Mouse (Mus musculus): ENCODE measurements around the gene Ptgis. TPM values are rescaled to one million over a fixed set of nuclear protein-coding genes. Genes with fewer than 3 reads are reported as not detected.

Gene Ptgis
- polyA plus RNA-seq, 1 experiment from 2014 or later, result 8.9 TPM

DNA sequence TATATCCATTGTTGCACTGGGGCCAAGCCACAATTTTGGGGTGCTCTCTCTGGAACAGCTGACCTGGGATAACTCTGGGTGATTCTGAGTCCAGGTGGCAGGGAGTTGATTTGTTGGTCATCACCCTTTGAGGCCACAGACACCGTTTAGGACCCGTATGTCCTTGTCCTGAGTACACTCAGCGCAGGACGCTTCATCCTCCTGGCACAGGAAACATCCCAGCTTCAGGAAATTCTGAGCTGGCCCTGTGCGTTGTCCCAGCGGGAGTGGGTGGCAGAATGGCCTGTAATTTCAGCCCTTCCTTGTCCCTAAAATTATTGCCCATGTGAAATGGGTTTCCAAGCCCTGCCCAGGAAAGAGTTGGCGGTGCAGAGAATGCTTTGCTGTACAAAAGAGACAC lies 37.6 kb upstream of the Ptgis start:
- no peak overlapping the region for H3K9ac ChIP-seq (ENCODE audit: low read depth, low read length)
- no peak overlapping the region for H3K4me2 ChIP-seq (replicated peaks; ENCODE audit: low read depth)
- H3K4me1 ChIP-seq (replicated peaks; ENCODE audit: control insufficient read depth, insufficient read depth, low read length), result no peaks in the 10 kb centered on the region
- ATAC-seq, result no peak
- no peak overlapping the region for H3K27ac ChIP-seq (ENCODE audit: low read depth, low read length)
- no peak overlapping the region for H3K4me3 ChIP-seq (ENCODE audit: low read depth, low read length)
- no peak for TF ChIP-seq CTCF (IDR thresholded peaks at IDR 0.05; ENCODE audit: low read depth)
- H3K27me3 ChIP-seq (replicated peaks; ENCODE audit: control insufficient read depth, insufficient read depth, low read length), result no peaks in the 10 kb centered on the region; the same call in 1 of the 2 replicates
- no peaks in the 10 kb centered on the region for H3K9me3 ChIP-seq (ENCODE audit: control insufficient read depth)
- 75% methylated on average over 7 of the region's 7 CpGs for WGBS
- H3K36me3 ChIP-seq (ENCODE audit: control insufficient read depth, insufficient read depth), result no peaks in the 10 kb centered on the region

DNA sequence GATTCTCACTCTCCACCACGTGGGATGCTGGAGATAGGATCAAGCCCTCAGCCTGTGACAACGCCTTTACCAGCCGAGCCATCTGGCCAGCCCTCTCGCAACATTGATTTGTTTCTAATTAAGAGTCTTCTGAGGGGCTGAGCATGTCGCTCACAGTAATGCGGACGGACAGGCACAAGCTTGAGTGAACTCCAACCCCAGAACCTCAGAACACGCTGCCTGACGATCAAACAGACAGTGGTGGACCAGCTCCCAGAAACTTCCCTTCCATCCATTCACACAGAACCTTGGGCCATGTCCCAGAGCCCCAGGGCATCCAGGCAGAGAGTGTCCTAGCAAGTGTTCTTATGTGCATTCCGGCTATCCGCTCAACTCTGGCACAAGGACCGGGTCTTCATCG lies 36.6 kb upstream of the Ptgis start:
- Histone ChIP-seq H3K4me1 (replicated peaks; ENCODE audit: control insufficient read depth, insufficient read depth, low read length) (no peaks in the 10 kb centered on the region), H3K27ac (ENCODE audit: low read depth, low read length) (no peak overlapping the region), H3K9ac (ENCODE audit: low read depth, low read length) (no peak overlapping the region), H3K4me2 (replicated peaks; ENCODE audit: low read depth) (no peak overlapping the region), H3K4me3 (ENCODE audit: low read depth, low read length) (no peak overlapping the region), H3K9me3 (ENCODE audit: control insufficient read depth) (no peaks in the 10 kb centered on the region), H3K27me3 (replicated peaks; ENCODE audit: control insufficient read depth, insufficient read depth, low read length) (no peaks in the 10 kb centered on the region; the same call in 1 of the 2 replicates), H3K36me3 (ENCODE audit: control insufficient read depth, insufficient read depth) (no peaks in the 10 kb centered on the region)
- ATAC-seq, result no peak
- TF ChIP-seq CTCF (IDR thresholded peaks at IDR 0.05; ENCODE audit: low read depth), result no peak
- WGBS, result 80% methylated on average over 13 of the region's 13 CpGs

DNA sequence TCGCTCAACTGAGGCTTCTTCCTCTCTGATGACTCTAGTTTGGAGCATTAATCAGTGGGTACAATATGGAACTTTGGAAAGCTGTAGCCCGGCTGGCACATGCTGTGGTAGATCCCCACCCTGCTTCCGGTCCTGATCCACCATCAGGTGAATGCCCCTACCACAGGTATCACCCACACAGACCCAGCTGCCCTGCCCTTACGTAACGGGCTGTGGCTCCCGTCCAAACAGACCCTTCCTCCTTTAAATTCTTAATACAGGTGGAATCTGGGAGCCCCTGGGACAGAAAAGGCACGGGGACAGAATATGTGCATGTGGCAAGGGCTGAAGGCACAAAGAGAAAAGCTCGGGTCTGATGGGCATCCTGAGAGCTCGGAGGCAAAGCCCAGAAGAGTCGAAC lies 35.5 kb upstream of the Ptgis start:
- 88% methylated on average over 10 of the region's 10 CpGs for WGBS

DNA sequence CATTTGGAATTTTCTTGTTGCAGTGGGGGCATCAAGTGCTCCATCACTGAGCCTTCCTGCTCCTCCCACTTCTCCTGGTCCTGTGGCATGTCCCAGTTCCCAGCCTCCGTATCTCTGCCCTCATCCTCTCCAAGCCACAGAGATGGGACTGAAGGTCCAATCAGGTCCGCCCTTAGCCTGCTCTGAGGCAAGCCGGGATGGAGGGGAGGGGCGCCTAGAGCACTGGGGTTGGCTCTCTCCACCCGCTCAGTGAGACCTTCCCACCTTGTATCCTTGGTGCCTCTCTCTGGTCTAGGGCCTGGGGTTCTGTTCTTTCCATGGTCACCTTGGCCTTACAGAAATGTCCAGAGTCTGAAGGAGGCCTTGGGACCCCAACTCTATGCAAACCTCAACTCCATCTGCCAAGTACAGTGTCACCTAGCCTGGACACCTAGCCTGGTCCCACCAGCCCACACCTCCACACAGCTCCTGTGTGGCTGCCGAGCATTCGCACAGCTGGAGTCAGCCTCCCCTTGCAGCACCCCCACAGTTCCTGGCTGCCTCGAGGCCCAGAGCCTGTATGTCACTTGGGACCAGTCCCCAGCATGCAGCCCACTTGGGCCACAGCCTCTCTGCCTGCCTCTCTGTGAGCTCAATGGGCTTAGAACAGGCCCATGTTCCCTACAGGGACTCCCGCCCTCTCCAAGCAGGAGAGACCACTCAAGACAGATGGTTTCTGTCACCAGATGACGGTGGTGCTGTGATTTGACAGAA lies 34.5 kb upstream of the Ptgis start:
- Histone ChIP-seq H3K4me1 (replicated peaks; ENCODE audit: control insufficient read depth, insufficient read depth, low read length) (no peaks in the 10 kb centered on the region), H3K4me3 (ENCODE audit: low read depth, low read length) (no peak overlapping the region), H3K27ac (ENCODE audit: low read depth, low read length) (no peak overlapping the region), H3K27me3 (replicated peaks; ENCODE audit: control insufficient read depth, insufficient read depth, low read length) (no peaks in the 10 kb centered on the region; the same call in 1 of the 2 replicates), H3K4me2 (replicated peaks; ENCODE audit: low read depth) (no peak overlapping the region), H3K36me3 (ENCODE audit: control insufficient read depth, insufficient read depth) (no peaks in the 10 kb centered on the region), H3K9ac (ENCODE audit: low read depth, low read length) (no peak overlapping the region), H3K9me3 (ENCODE audit: control insufficient read depth) (no peaks in the 10 kb centered on the region)
- no peak for TF ChIP-seq CTCF (IDR thresholded peaks at IDR 0.05; ENCODE audit: low read depth)
- ATAC-seq, result no peak
- WGBS, result 59% methylated on average over 10 of the region's 10 CpGs

More for the DNA sequence above, 35.5 kb upstream of the Ptgis start:
- H3K4me1 ChIP-seq (replicated peaks; ENCODE audit: control insufficient read depth, insufficient read depth, low read length), result no peaks in the 10 kb centered on the region
- no peak overlapping the region for H3K9ac ChIP-seq (ENCODE audit: low read depth, low read length)
- no peaks in the 10 kb centered on the region for H3K36me3 ChIP-seq (ENCODE audit: control insufficient read depth, insufficient read depth)
- no peaks in the 10 kb centered on the region; the same call in 1 of the 2 replicates for H3K27me3 ChIP-seq (replicated peaks; ENCODE audit: control insufficient read depth, insufficient read depth, low read length)
- H3K27ac ChIP-seq (ENCODE audit: low read depth, low read length), result no peak overlapping the region
- ATAC-seq, result no peak
- no peak overlapping the region for H3K4me3 ChIP-seq (ENCODE audit: low read depth, low read length)
- no peak for TF ChIP-seq CTCF (IDR thresholded peaks at IDR 0.05; ENCODE audit: low read depth)
- no peaks in the 10 kb centered on the region for H3K9me3 ChIP-seq (ENCODE audit: control insufficient read depth)
- no peak overlapping the region for H3K4me2 ChIP-seq (replicated peaks; ENCODE audit: low read depth)

DNA sequence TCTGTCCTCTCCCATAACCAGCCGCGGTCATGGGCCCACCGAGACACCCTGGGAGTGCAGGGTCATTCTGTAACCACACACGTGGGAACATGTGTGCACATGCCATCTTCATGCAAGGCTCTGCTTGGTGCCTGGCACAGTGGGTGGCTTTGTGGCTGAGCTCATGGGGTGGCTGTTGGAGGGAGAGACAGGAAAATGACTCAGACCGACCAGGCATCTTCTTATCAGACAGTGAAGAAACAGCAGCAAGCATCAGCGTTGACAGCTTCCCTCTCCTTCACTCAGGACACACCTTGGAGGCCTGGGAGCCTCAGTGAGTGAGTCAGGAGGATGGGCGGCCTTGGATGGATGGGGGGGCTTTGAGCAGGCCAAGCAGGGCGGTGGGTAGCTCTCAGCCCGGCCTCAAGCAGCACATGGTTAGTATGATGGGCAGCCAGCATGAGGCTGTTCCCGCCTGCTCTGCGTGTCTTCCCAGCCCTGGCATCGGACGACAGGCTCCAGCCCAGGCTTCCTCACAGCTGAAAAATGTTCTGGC lies 32.9 kb upstream of the Ptgis start:
- no peaks in the 10 kb centered on the region for H3K9me3 ChIP-seq (ENCODE audit: control insufficient read depth)
- no peak for TF ChIP-seq CTCF (IDR thresholded peaks at IDR 0.05; ENCODE audit: low read depth)
- H3K9ac ChIP-seq (ENCODE audit: low read depth, low read length), result no peak overlapping the region
- WGBS, result 78% methylated on average over 13 of the region's 13 CpGs
- no peaks in the 10 kb centered on the region for H3K4me1 ChIP-seq (replicated peaks; ENCODE audit: control insufficient read depth, insufficient read depth, low read length)
- H3K4me2 ChIP-seq (replicated peaks; ENCODE audit: low read depth), result no peak overlapping the region
- no peak for ATAC-seq
- no peaks in the 10 kb centered on the region for H3K36me3 ChIP-seq (ENCODE audit: control insufficient read depth, insufficient read depth)
- no peak overlapping the region for H3K27ac ChIP-seq (ENCODE audit: low read depth, low read length)
- H3K4me3 ChIP-seq (ENCODE audit: low read depth, low read length), result no peak overlapping the region
- H3K27me3 ChIP-seq (replicated peaks; ENCODE audit: control insufficient read depth, insufficient read depth, low read length), result no peaks in the 10 kb centered on the region

DNA sequence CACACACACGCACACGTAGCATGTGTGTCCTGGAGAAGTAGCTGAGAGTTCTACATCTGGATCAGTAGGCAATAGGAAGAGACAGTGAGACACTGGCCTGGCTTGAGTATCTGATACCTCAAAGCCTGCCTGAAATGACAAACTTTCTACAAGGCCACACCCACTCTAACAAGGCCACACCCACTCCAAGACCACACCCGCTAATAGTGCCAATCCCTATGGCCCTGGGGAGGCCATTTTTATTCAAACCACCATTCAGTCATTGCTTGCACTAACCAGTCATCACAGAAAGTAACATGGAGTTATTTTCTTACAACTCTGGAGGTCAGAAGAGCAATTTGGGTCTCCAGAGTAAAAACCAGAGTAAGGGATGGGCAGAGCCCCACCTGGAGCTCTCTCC lies 32.3 kb upstream of the Ptgis start:
- 83% methylated on average over 3 of the region's 3 CpGs for WGBS
- no peak for TF ChIP-seq CTCF (IDR thresholded peaks at IDR 0.05; ENCODE audit: low read depth)
- H3K4me2 ChIP-seq (replicated peaks; ENCODE audit: low read depth), result no peak overlapping the region

More for the DNA sequence above, 32.3 kb upstream of the Ptgis start:
- ATAC-seq, result no peak
- no peak overlapping the region for H3K27ac ChIP-seq (ENCODE audit: low read depth, low read length)
- H3K9ac ChIP-seq (ENCODE audit: low read depth, low read length), result no peak overlapping the region
- H3K4me1 ChIP-seq (replicated peaks; ENCODE audit: control insufficient read depth, insufficient read depth, low read length), result no peaks in the 10 kb centered on the region
- H3K9me3 ChIP-seq (ENCODE audit: control insufficient read depth), result no peaks in the 10 kb centered on the region
- H3K36me3 ChIP-seq (ENCODE audit: control insufficient read depth, insufficient read depth), result no peaks in the 10 kb centered on the region
- H3K27me3 ChIP-seq (replicated peaks; ENCODE audit: control insufficient read depth, insufficient read depth, low read length), result no peaks in the 10 kb centered on the region
- H3K4me3 ChIP-seq (ENCODE audit: low read depth, low read length), result no peak overlapping the region

Data from intestine, postnatal 0 days (tissue).